Mouse (Mus musculus): ENCODE measurements at regions not wholly inside any gene's neighbourhood (a gene's known extent, or its start where the extent isn't known, plus 50 kb on each side); places are given as distances from the start of the nearest gene placed in this dataset.

DNA sequence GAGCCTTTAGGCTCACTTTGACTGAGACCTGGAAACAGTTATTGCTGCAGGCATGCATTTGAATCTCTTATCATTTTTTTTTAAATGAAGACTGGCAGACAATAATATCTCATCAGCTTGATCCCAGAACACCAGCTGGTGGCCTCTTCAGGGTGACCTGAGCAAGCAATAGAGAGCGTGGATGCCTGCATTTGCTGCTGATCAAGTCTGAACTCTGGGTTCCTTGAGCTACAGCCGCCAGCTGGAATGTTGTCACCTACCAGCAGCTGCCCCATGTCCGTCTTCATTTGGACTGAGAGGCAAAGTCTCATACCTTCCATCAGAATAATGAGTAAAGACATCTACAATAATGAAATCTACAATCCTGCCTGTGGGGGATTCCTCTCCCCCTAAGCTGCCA, 2466.3 kb upstream of the 5930422O12Rik start:
- no peak for TF ChIP-seq CTCF (IDR thresholded peaks at IDR 0.05; ENCODE audit: low read depth, low read length)
- TF ChIP-seq TAL1 (conservative IDR thresholded peaks at IDR 0.05; ENCODE audit: low read depth, low read length) = no peak
